Mouse (Mus musculus) lung, adult 2 months (tissue): Measurements from ENCODE around the gene Nup93.

Experiments
- CTCF ChIP-seq: fragments of 200-500 bp; IDR thresholded peaks from 2 replicates; pipeline ENCODE4 v1.5.1; 2011; ENCODE audit warnings: mild to moderate bottlenecking, low read length, control low read depth; ENCODE audit not compliant: insufficient read depth
- POLR2A ChIP-seq: fragments of 200-500 bp; IDR thresholded peaks from 2 replicates; pipeline ENCODE4 v1.6.1; 2011; ENCODE audit warnings: low read depth, mild to moderate bottlenecking, control low read depth, low read length, borderline replicate concordance; ENCODE audit errors: extremely low read depth

GRCm38 (mm10) chr8:94357220-94357619 is 142.9 kb downstream of the Nup93 start:
- TF ChIP-seq CTCF (no peak), POLR2A (no peak)
